10 mouse cellular contexts compared by ENCODE assay signal in genomic region chr4:149446309-149446708, GRCm38 (mm10). TPM values are rescaled to one million over a fixed set of nuclear protein-coding genes. Genes with fewer than 3 reads are reported as not detected.
DNase-seq lines count a peak whose midpoint lies in the region; ATAC-seq and TF ChIP-seq lines count a peak whose summit lies in the region.
"Had no signal": no experiment of that assay in that cellular context is flagged by ENCODE, and none has a peak within 500 bp of the region (broad histone marks: within the 10 kb centered on the region; RNA-seq: fewer than 3 reads in every experiment).

No protein-coding gene starts in this region.

- peak overlapping the region; percentile 58 for H3K4me2 ChIP-seq in hindbrain, embryonic 12.5 days (replicated peaks)

- DNase-seq in gastrocnemius, adult 2 months, result no peak
- no peak for DNase-seq in gastrocnemius, postnatal 14 days
- peak; percentile 67 for DNase-seq in ES-CJ7 (ENCODE audit: low read depth, low spot score)
- DNase-seq in midbrain, embryonic 10.5 days (ENCODE audit: low spot score), result no peak
- DNase-seq in frontal cortex, postnatal 25 days (ENCODE audit: low spot score in 2 of 2), result no peak
- DNase-seq in T-cell, adult 2 months (ENCODE audit: low spot score), result no peak
- no peak for DNase-seq in kidney, postnatal 4 days
- DNase-seq: right cerebral cortex, postnatal 25 days had no signal

- H3K4me1 ChIP-seq in hindbrain, embryonic 12.5 days, result peaks cover 17% of the 10 kb centered on the region
- peaks cover 22% of the 10 kb centered on the region for H3K4me1 ChIP-seq in midbrain, embryonic 10.5 days

- no peak overlapping the region for H3K4me3 ChIP-seq in gastrocnemius, adult 2 months
- H3K4me3 ChIP-seq in hindbrain, embryonic 12.5 days, result no peak overlapping the region
- peak overlapping the region; percentile 52 for H3K4me3 ChIP-seq in midbrain, embryonic 10.5 days

- H3K27ac ChIP-seq in gastrocnemius, adult 2 months, result peak overlapping the region; percentile 86; the same call in 1 of the 2 replicates
- peak overlapping the region; percentile 95 for H3K27ac ChIP-seq in hindbrain, embryonic 12.5 days
- peak overlapping the region; percentile 95 for H3K27ac ChIP-seq in midbrain, embryonic 10.5 days (replicated peaks)

- 0 out of 2 replicates have a peak overlapping the region, but pooled peaks have one; percentile 66 for H3K9ac ChIP-seq in hindbrain, embryonic 12.5 days

- no peak for TF ChIP-seq CTCF in gastrocnemius, adult 2 months (IDR thresholded peaks at IDR 0.05)

- H3K36me3 ChIP-seq in hindbrain, embryonic 12.5 days, result no peaks in the 10 kb centered on the region
- H3K36me3 ChIP-seq in midbrain, embryonic 10.5 days, result no peaks in the 10 kb centered on the region

- H3K9me3 ChIP-seq in hindbrain, embryonic 12.5 days (replicated peaks), result no peaks in the 10 kb centered on the region
- H3K9me3 ChIP-seq in midbrain, embryonic 10.5 days (replicated peaks), result no peaks in the 10 kb centered on the region

- ATAC-seq in hindbrain, embryonic 12.5 days (ENCODE audit: low FRiP score), result no peak

- intact Hi-C loops in gastrocnemius, adult 2 months (cut with DNase I), result no loop called here
- intact Hi-C loops in gastrocnemius, postnatal 14 days (cut with DNase I; ENCODE audit: low total_unique reads), result no loop called here

- H3K27me3 ChIP-seq in hindbrain, embryonic 12.5 days, result no peaks in the 10 kb centered on the region
- H3K27me3 ChIP-seq in midbrain, embryonic 10.5 days (ENCODE audit: low read depth, poor library complexity, severe bottlenecking), result no peaks in the 10 kb centered on the region

- WGBS in hindbrain, embryonic 12.5 days, result 33% methylated on average over 1 of the region's 1 CpGs
- WGBS in midbrain, embryonic 10.5 days, result 30% methylated on average over 1 of the region's 1 CpGs

RNA-seq across cellular contexts. Expression of gene Rbp7, which starts 8.5 kb away (rescaled TPM):
- total RNA-seq in gastrocnemius, adult 2 months (2021), result 10 to 100 TPM in 1 of 2 experiments, 1 to 10 TPM in 1; 7.9 to 21.0 TPM
- total RNA-seq in gastrocnemius, postnatal 14 days (2021), result 10 to 100 TPM in 1 of 2 experiments, 1 to 10 TPM in 1; 8.9 to 20.7 TPM
- polyA plus RNA-seq in hindbrain, embryonic 12.5 days (2016; fragmentation: Nextera tagmentation; extraction: Ambion mirVana), result not detected in 2 replicates
- not detected in 2 replicates for polyA plus RNA-seq in midbrain, embryonic 10.5 days (2016; fragmentation: Nextera tagmentation; extraction: Ambion mirVana)

RNA-seq across cellular contexts. Expression of gene Ube4b, which starts 19.8 kb away (rescaled TPM):
- total RNA-seq in gastrocnemius, adult 2 months (2021), result 10 to 100 TPM; 31.1 to 35.9 TPM
- total RNA-seq in gastrocnemius, postnatal 14 days (2021), result 10 to 100 TPM; 34.4 to 36.8 TPM
- 82.8 and 92.7 TPM in 2 replicates for polyA plus RNA-seq in hindbrain, embryonic 12.5 days (2016; fragmentation: Nextera tagmentation; extraction: Ambion mirVana)
- polyA plus RNA-seq in midbrain, embryonic 10.5 days (2016; fragmentation: Nextera tagmentation; extraction: Ambion mirVana), result 56.2 and 60.9 TPM in 2 replicates

RNA-seq across cellular contexts. Expression of gene Tmem274, which starts 30.9 kb away (rescaled TPM):
- not detected for total RNA-seq in gastrocnemius, adult 2 months (2021)
- not detected for total RNA-seq in gastrocnemius, postnatal 14 days (2021)
- 0.37 and 0.40 TPM in 2 replicates for polyA plus RNA-seq in hindbrain, embryonic 12.5 days (2016; fragmentation: Nextera tagmentation; extraction: Ambion mirVana)
- polyA plus RNA-seq in midbrain, embryonic 10.5 days (2016; fragmentation: Nextera tagmentation; extraction: Ambion mirVana), result 0.41 and 0.55 TPM in 2 replicates
- total RNA-seq: gastrocnemius, adult 18-20 months had no signal

RNA-seq across cellular contexts. Expression of gene Nmnat1, which starts 38.7 kb away (rescaled TPM):
- total RNA-seq in gastrocnemius, adult 2 months (2021), result 10 to 100 TPM; 30.0 to 32.7 TPM
- 10 to 100 TPM; 17.6 to 20.2 TPM for total RNA-seq in gastrocnemius, postnatal 14 days (2021)
- 12.1 and 13.8 TPM in 2 replicates for polyA plus RNA-seq in hindbrain, embryonic 12.5 days (2016; fragmentation: Nextera tagmentation; extraction: Ambion mirVana)
- 16.2 and 18.8 TPM in 2 replicates for polyA plus RNA-seq in midbrain, embryonic 10.5 days (2016; fragmentation: Nextera tagmentation; extraction: Ambion mirVana)

RNA-seq across cellular contexts. Expression of gene Lzic, which starts 38.7 kb away (rescaled TPM):
- 10 to 100 TPM; 13.1 to 16.1 TPM for total RNA-seq in gastrocnemius, adult 2 months (2021)
- total RNA-seq in gastrocnemius, postnatal 14 days (2021), result 10 to 100 TPM; 12.0 to 17.9 TPM
- polyA plus RNA-seq in hindbrain, embryonic 12.5 days (2016; fragmentation: Nextera tagmentation; extraction: Ambion mirVana), result 46.7 and 46.8 TPM in 2 replicates
- polyA plus RNA-seq in midbrain, embryonic 10.5 days (2016; fragmentation: Nextera tagmentation; extraction: Ambion mirVana), result 48.5 and 48.9 TPM in 2 replicates
